Mouse (Mus musculus): ENCODE results near the gene Ttc39a.

The Ttc39a gene

GRCm38 (mm10) chr4:109421608-109422007 lies 15.2 kb downstream of the Ttc39a start:
- no peak for DNase-seq (ENCODE audit: low spot score)

- no peak for DNase-seq (ENCODE audit: low spot score)
These were observed 16.0 kb downstream of the Ttc39a start for GRCm38 (mm10) chr4:109422436-109422835.

- DNase-seq (ENCODE audit: low spot score) = no peak
These were observed 17.0 kb downstream of the Ttc39a start for GRCm38 (mm10) chr4:109423438-109423837.

- no peak for DNase-seq (ENCODE audit: low spot score)
These were observed 20.6 kb downstream of the Ttc39a start for GRCm38 (mm10) chr4:109427058-109427457.

GRCm38 (mm10) chr4:109430250-109430649 lies 23.8 kb downstream of the Ttc39a start:
- DNase-seq (ENCODE audit: low spot score) = no peak

- DNase-seq (ENCODE audit: low spot score) = no peak
These were observed 24.4 kb downstream of the Ttc39a start for GRCm38 (mm10) chr4:109430854-109431253.

- no peak for DNase-seq (ENCODE audit: low spot score)
These were observed 26.4 kb downstream of the Ttc39a start for GRCm38 (mm10) chr4:109432668-109433375.

- no peak for DNase-seq (ENCODE audit: low spot score)
These were observed 27.2 kb downstream of the Ttc39a start for GRCm38 (mm10) chr4:109433641-109434040.

- DNase-seq (ENCODE audit: low spot score) = no peak
These were observed 27.8 kb downstream of the Ttc39a start for GRCm38 (mm10) chr4:109434256-109434655.

- DNase-seq (ENCODE audit: low spot score) = no peak
These were observed 31.8 kb downstream of the Ttc39a start for GRCm38 (mm10) chr4:109437913-109438878.

GRCm38 (mm10) chr4:109439101-109439500 lies 32.7 kb downstream of the Ttc39a start:
- no peak for DNase-seq (ENCODE audit: low spot score)

GRCm38 (mm10) chr4:109439825-109440248 lies 33.4 kb downstream of the Ttc39a start:
- no peak for DNase-seq (ENCODE audit: low spot score)

- no peak for DNase-seq (ENCODE audit: low spot score)
These were observed 34.0 kb downstream of the Ttc39a start for GRCm38 (mm10) chr4:109440381-109440780.

GRCm38 (mm10) chr4:109441000-109441399 lies 34.6 kb downstream of the Ttc39a start:
- DNase-seq (ENCODE audit: low spot score) = no peak

GRCm38 (mm10) chr4:109442126-109442525 lies 35.7 kb downstream of the Ttc39a start:
- DNase-seq (ENCODE audit: low spot score) = no peak

GRCm38 (mm10) chr4:109442649-109443048 lies 36.2 kb downstream of the Ttc39a start:
- no peak for DNase-seq (ENCODE audit: low spot score)

- no peak for DNase-seq (ENCODE audit: low spot score)
These were observed 38.0 kb downstream of the Ttc39a start for GRCm38 (mm10) chr4:109444471-109444870.

GRCm38 (mm10) chr4:109444951-109445350 lies 38.5 kb downstream of the Ttc39a start:
- no peak for DNase-seq (ENCODE audit: low spot score)

GRCm38 (mm10) chr4:109445397-109445796 lies 39.0 kb downstream of the Ttc39a start:
- no peak for DNase-seq (ENCODE audit: low spot score)

GRCm38 (mm10) chr4:109445956-109446355 lies 39.5 kb downstream of the Ttc39a start:
- no peak for DNase-seq (ENCODE audit: low spot score)

GRCm38 (mm10) chr4:109448531-109448930 lies 42.1 kb downstream of the Ttc39a start:
- no peak for DNase-seq (ENCODE audit: low spot score)

GRCm38 (mm10) chr4:109456821-109457220 lies 50.4 kb downstream of the Ttc39a start:
- DNase-seq (ENCODE audit: low spot score) = no peak

Measured in urinary bladder, postnatal 10 days (tissue).